Mouse (Mus musculus) MEL (cell line): ENCODE measurements at regions not wholly inside any gene's neighbourhood (a gene's known extent, or its start where the extent isn't known, plus 50 kb on each side); places are given as distances from the start of the nearest gene placed in this dataset.

Experiments used
- DNase-seq: peaks from one replicate; pipeline ENCODE4 v3.0.0; 2011; ENCODE audit warnings: low read depth, low spot score
- H3K27ac ChIP-seq: 2 replicates; pipeline ENCODE4 v1.5.1; 2012; ENCODE audit warnings: low read depth, mild to moderate bottlenecking, control low read depth, low read length, moderate library complexity; ENCODE audit not compliant: control insufficient read depth
- H3K27me3 ChIP-seq, 2 experiments: fragments of 150-350 bp in 1 of 2; sonication (generic) in 1 of 2; 2 replicates each; pipeline ENCODE4 v1.6.1; 2012; ENCODE audit warnings: low read length in 2 of 2, mild to moderate bottlenecking in 2 of 2, improper control_type of control experiment in 1 of 2, moderate library complexity in 1 of 2; ENCODE audit not compliant: insufficient read depth in 2 of 2, control insufficient read depth in 1 of 2
- H3K36me3 ChIP-seq, 2 experiments: 2 replicates each; pipeline ENCODE4 v1.6.1; 2012 to 2014; ENCODE audit warnings: low read length in 2 of 2, improper control_type of control experiment in 1 of 2, inconsistent platforms in 1 of 2, mild to moderate bottlenecking in 1 of 2; ENCODE audit not compliant: insufficient read depth in 2 of 2, control insufficient read depth in 1 of 2
- H3K4me1 ChIP-seq, 2 experiments: fragments of 150-350 bp in 1 of 2; sonication (generic) in 1 of 2; 2 replicates each; pipeline ENCODE4 v1.6.1; 2012; ENCODE audit warnings: low read length in 2 of 2, improper control_type of control experiment in 1 of 2, mild to moderate bottlenecking in 1 of 2; ENCODE audit not compliant: insufficient read depth in 2 of 2, control insufficient read depth in 1 of 2
- H3K4me3 ChIP-seq, 2 experiments: fragments of 150-350 bp in 1 of 2; sonication (generic) in 1 of 2; 2 replicates each; pipeline ENCODE4 v1.5.1; 2012; ENCODE audit warnings: low read depth in 2 of 2, low read length in 2 of 2, mild to moderate bottlenecking in 2 of 2, moderate library complexity in 2 of 2, control low read depth in 1 of 2, improper control_type of control experiment in 1 of 2; ENCODE audit not compliant: control insufficient read depth in 1 of 2, insufficient read depth in 1 of 2
- H3K79me2 ChIP-seq: 2 replicates; pipeline ENCODE4 v1.6.1; 2012; ENCODE audit warnings: mild to moderate bottlenecking, low read length, moderate library complexity; ENCODE audit not compliant: control insufficient read depth, poor library complexity, insufficient read depth
- H3K9ac ChIP-seq: 2 replicates; pipeline ENCODE4 v1.6.1; 2012; ENCODE audit warnings: low read depth, mild to moderate bottlenecking, control low read depth, low read length, moderate library complexity; ENCODE audit not compliant: control insufficient read depth, poor library complexity, severe bottlenecking
- H3K9me3 ChIP-seq: fragments of 150-350 bp; sonication (generic); replicated peaks from 2 replicates; pipeline ENCODE4 v1.6.1; 2012; ENCODE audit warnings: mild to moderate bottlenecking, low read length, improper control_type of control experiment, moderate library complexity; ENCODE audit not compliant: insufficient read depth
- CHD1 ChIP-seq: IDR thresholded peaks from 2 replicates; pipeline ENCODE4 v1.6.1; 2012; ENCODE audit warnings: low read depth, mild to moderate bottlenecking, inconsistent platforms, low read length, improper control_type of control experiment
- CTCF ChIP-seq, 3 experiments: IDR thresholded peaks in 2 of 3; conservative IDR thresholded peaks in 1 of 3; 2 replicates each; pipeline ENCODE4 v1.5.1; 2011 to 2012; ENCODE audit warnings: low read length in 3 of 3, low read depth in 2 of 3, mild to moderate bottlenecking in 2 of 3, improper control_type of control experiment in 1 of 3, inconsistent platforms in 1 of 3, mixed read lengths in 1 of 3, moderate library complexity in 1 of 3; ENCODE audit not compliant: control insufficient read depth in 1 of 3, insufficient read depth in 1 of 3, poor library complexity in 1 of 3, severe bottlenecking in 1 of 3
- E2F4 ChIP-seq: IDR thresholded peaks from 2 replicates; pipeline ENCODE4 v1.6.1; 2011; ENCODE audit warnings: low read depth, low read length, improper control_type of control experiment, borderline replicate concordance
- ELF1 ChIP-seq: IDR thresholded peaks from 2 replicates; pipeline ENCODE4 v1.6.1; 2014; ENCODE audit warnings: low read depth, mild to moderate bottlenecking, inconsistent platforms, low read length, improper control_type of control experiment, moderate library complexity
- EP300 ChIP-seq, 2 experiments: IDR thresholded peaks; 2 replicates each; pipeline ENCODE4 v1.6.1; 2011; ENCODE audit warnings: improper control_type of control experiment in 2 of 2, low read length in 2 of 2, low read depth in 1 of 2, mild to moderate bottlenecking in 1 of 2
- ETS1 ChIP-seq: IDR thresholded peaks from 2 replicates; pipeline ENCODE4 v1.6.1; 2012; ENCODE audit warnings: low read depth, mild to moderate bottlenecking, inconsistent platforms, low read length, improper control_type of control experiment, moderate library complexity
- GABPA ChIP-seq: IDR thresholded peaks from 2 replicates; pipeline ENCODE4 v1.6.1; 2012; ENCODE audit warnings: low read depth, mild to moderate bottlenecking, inconsistent platforms, low read length, improper control_type of control experiment, moderate library complexity
- GATA1 ChIP-seq: IDR thresholded peaks from 2 replicates; pipeline ENCODE4 v1.6.1; 2011; ENCODE audit warnings: low read depth, low read length, improper control_type of control experiment
- HCFC1 ChIP-seq: IDR thresholded peaks from 2 replicates; pipeline ENCODE4 v1.6.1; 2012; ENCODE audit warnings: low read depth, mild to moderate bottlenecking, inconsistent platforms, low read length, improper control_type of control experiment, moderate library complexity
- JUND ChIP-seq: IDR thresholded peaks from 2 replicates; pipeline ENCODE4 v1.6.1; 2011; ENCODE audit warnings: low read depth, mild to moderate bottlenecking, improper control_type of control experiment, low read length
- KAT2A ChIP-seq: conservative IDR thresholded peaks from 2 replicates; pipeline ENCODE4 v1.6.1; 2012; ENCODE audit warnings: low read depth, low read length, improper control_type of control experiment, inconsistent platforms
- MAFK ChIP-seq: IDR thresholded peaks from 2 replicates; pipeline ENCODE4 v1.6.1; 2011; ENCODE audit warnings: low read depth, mild to moderate bottlenecking, low read length, improper control_type of control experiment, borderline replicate concordance
- MAX ChIP-seq: IDR thresholded peaks from 2 replicates; pipeline ENCODE4 v1.6.1; 2011; ENCODE audit warnings: low read length, improper control_type of control experiment
- MAZ ChIP-seq: IDR thresholded peaks from 2 replicates; pipeline ENCODE4 v1.6.1; 2012; ENCODE audit warnings: low read depth, mild to moderate bottlenecking, inconsistent platforms, low read length, improper control_type of control experiment
- MYB ChIP-seq: IDR thresholded peaks from 2 replicates; pipeline ENCODE4 v1.6.1; 2011; ENCODE audit warnings: mild to moderate bottlenecking, low read depth, low read length, improper control_type of control experiment
- NRF1 ChIP-seq: IDR thresholded peaks from 2 replicates; pipeline ENCODE4 v1.6.1; 2014; ENCODE audit warnings: low read depth, mild to moderate bottlenecking, inconsistent platforms, low read length, improper control_type of control experiment, moderate library complexity; ENCODE audit not compliant: poor library complexity, insufficient read depth, severe bottlenecking
- POLR2AphosphoS2 ChIP-seq: IDR thresholded peaks from 2 replicates; pipeline ENCODE4 v1.6.1; 2011; ENCODE audit warnings: low read length, improper control_type of control experiment
- POLR2AphosphoS5 ChIP-seq: IDR thresholded peaks from 2 replicates; pipeline ENCODE4 v1.6.1; 2012; ENCODE audit warnings: low read depth, borderline replicate concordance, mild to moderate bottlenecking, inconsistent platforms, low read length, moderate library complexity, mixed read lengths
- RCOR1 ChIP-seq: IDR thresholded peaks from 2 replicates; pipeline ENCODE4 v1.6.1; 2012; ENCODE audit warnings: low read depth, mild to moderate bottlenecking, inconsistent platforms, low read length, improper control_type of control experiment
- SIN3A ChIP-seq: IDR thresholded peaks from 2 replicates; pipeline ENCODE4 v1.6.1; 2012; ENCODE audit warnings: low read length, improper control_type of control experiment, inconsistent platforms
- SMC3 ChIP-seq: IDR thresholded peaks from 2 replicates; pipeline ENCODE4 v1.6.1; 2011; ENCODE audit warnings: low read depth, low read length, improper control_type of control experiment
- UBTF ChIP-seq: IDR thresholded peaks from 2 replicates; pipeline ENCODE4 v1.6.1; 2012; ENCODE audit warnings: low read depth, mild to moderate bottlenecking, inconsistent platforms, low read length, improper control_type of control experiment, moderate library complexity, borderline replicate concordance; ENCODE audit not compliant: insufficient read depth
- USF1 ChIP-seq: IDR thresholded peaks from 2 replicates; pipeline ENCODE4 v1.6.1; 2014; ENCODE audit warnings: low read depth, mild to moderate bottlenecking, inconsistent platforms, low read length, improper control_type of control experiment, moderate library complexity
- ZC3H11A ChIP-seq: IDR thresholded peaks from 2 replicates; pipeline ENCODE4 v1.6.1; 2012; ENCODE audit warnings: low read depth, mild to moderate bottlenecking, inconsistent platforms, low read length, improper control_type of control experiment
- ZKSCAN1 ChIP-seq: IDR thresholded peaks from 2 replicates; pipeline ENCODE4 v1.6.1; 2012; ENCODE audit warnings: low read depth, mild to moderate bottlenecking, inconsistent platforms, low read length, improper control_type of control experiment, moderate library complexity
- ZMIZ1 ChIP-seq: IDR thresholded peaks from 2 replicates; pipeline ENCODE4 v1.6.1; 2012; ENCODE audit warnings: low read depth, mild to moderate bottlenecking, inconsistent platforms, low read length, improper control_type of control experiment, moderate library complexity
- ZNF384 ChIP-seq: IDR thresholded peaks from 2 replicates; pipeline ENCODE4 v1.6.1; 2012; ENCODE audit warnings: low read depth, mild to moderate bottlenecking, inconsistent platforms, low read length, improper control_type of control experiment

DNA sequence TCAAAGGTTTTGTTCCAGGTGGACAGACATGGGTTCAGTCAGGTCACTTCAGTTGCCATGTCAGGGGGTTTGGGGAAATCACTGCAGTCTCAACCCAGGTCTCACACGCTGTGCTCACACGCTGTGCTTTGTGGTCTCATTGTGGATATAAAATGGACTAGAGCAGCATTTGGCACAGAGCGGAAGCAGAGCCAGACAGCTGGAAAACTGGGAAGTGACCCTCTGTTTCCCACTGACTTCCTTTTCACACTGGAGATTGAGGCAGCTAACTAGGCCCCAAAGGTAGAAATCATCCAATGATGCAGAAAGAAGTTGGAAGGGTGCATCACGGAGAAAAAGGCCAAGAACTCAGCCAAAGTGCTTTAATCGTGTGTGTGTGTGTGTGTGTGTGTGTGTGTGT lies 1452.6 kb upstream of the Gm6569 start:
- Histone ChIP-seq H3K4me3 (no peak overlapping the region), H3K9me3 (no peaks in the 10 kb centered on the region)
- TF ChIP-seq POLR2AphosphoS5, result no peak
- no peak for TF ChIP-seq HCFC1
- TF ChIP-seq KAT2A, result no peak
- TF ChIP-seq NRF1, result no peak
- no peak for TF ChIP-seq POLR2AphosphoS2
- TF ChIP-seq ZC3H11A, result no peak
- TF ChIP-seq MYB, result no peak
- no peak for TF ChIP-seq ZNF384
- TF ChIP-seq RCOR1, result no peak
- no peak for TF ChIP-seq MAZ
- TF ChIP-seq ZMIZ1, result no peak
- TF ChIP-seq GABPA, result no peak
- no peak for TF ChIP-seq ELF1
- no peak for TF ChIP-seq UBTF
- TF ChIP-seq EP300 (IDR thresholded peaks at IDR 0.05; ENCODE audit: low read depth in 1 of 2, low read length in 2 of 2), result no peak
- TF ChIP-seq SIN3A, result no peak
- TF ChIP-seq ZKSCAN1, result no peak
- TF ChIP-seq, all 39 proteins: peak for 0
- Histone ChIP-seq H3K79me2 (no peaks in the 10 kb centered on the region), H3K9ac (no peak overlapping the region), H3K27ac (no peak overlapping the region), H3K27me3 (no peaks in the 10 kb centered on the region; a peak in 1 of 4 replicates), H3K36me3 (no peaks in the 10 kb centered on the region), H3K4me1 (no peaks in the 10 kb centered on the region)
- no peak for DNase-seq

DNA sequence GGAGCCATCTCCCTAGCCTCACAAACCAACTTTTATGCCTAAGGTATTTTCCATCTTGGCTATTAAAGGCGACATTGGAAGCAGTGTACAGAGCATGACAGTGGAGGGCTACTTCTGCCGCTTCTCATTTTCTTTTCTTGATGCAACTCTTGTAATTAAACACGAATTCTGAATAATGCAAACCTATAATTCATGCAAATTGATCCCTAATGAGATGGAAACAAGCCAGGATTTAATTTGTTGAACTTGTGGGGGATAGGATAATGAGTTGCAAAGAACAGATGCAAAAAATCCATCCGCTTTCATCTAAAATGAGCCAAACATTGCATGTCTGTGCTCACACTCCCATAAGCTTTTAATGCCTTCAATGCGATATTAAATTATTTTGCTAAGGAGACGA lies 1451.8 kb upstream of the Gm6569 start:
- Histone ChIP-seq H3K4me3 (no peak overlapping the region), H3K79me2 (no peaks in the 10 kb centered on the region), H3K27me3 (no peaks in the 10 kb centered on the region; a peak in 1 of 4 replicates), H3K9ac (no peak overlapping the region), H3K9me3 (no peaks in the 10 kb centered on the region), H3K27ac (no peak overlapping the region), H3K36me3 (no peaks in the 10 kb centered on the region), H3K4me1 (no peaks in the 10 kb centered on the region)
- TF ChIP-seq E2F4 (no peak), ETS1 (no peak), ZC3H11A (no peak), GABPA (no peak), JUND (no peak), CTCF (IDR thresholded peaks at IDR 0.05 in 2 of 3, conservative IDR thresholded peaks at IDR 0.05 in 1 of 3; ENCODE audit: control insufficient read depth in 1 of 3, insufficient read depth in 1 of 3, low read depth in 2 of 3, low read length in 3 of 3, poor library complexity in 1 of 3, severe bottlenecking in 1 of 3) (no peak), POLR2AphosphoS2 (no peak), HCFC1 (no peak), ZNF384 (no peak), NRF1 (no peak), SMC3 (no peak), USF1 (no peak), EP300 (IDR thresholded peaks at IDR 0.05; ENCODE audit: low read depth in 1 of 2, low read length in 2 of 2) (no peak), POLR2AphosphoS5 (no peak), MAX (no peak), MAFK (no peak), GATA1 (no peak), CHD1 (no peak)
- no peak for DNase-seq
